ENCODE assay signal across 9 mouse cellular contexts in the genomic region with DNA sequence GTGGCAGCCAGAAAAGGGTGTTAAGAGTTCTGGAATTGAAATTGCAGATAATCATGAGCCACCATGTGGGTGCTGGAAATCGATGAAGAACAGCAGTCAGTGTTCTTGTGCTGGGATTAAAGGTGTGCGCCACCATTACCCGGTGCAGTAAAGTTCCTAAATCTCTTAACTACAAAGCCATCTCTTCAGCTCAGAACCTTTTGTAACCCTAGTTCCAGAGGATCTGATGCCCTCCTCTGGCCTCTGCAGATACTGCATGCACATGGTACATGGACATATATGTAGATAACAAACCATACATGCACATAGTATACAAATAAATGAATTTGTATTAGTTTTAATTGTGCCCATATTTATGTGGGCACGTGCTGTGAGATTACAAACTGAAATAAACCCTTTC. TPM values are rescaled to one million over a fixed set of nuclear protein-coding genes. Genes with fewer than 3 reads are reported as not detected.
A peak's percentile ranks its signal among the peaks of the same experiment; 100 is the strongest.
DNase-seq lines count a peak whose midpoint lies in the region; ATAC-seq and TF ChIP-seq lines count a peak whose summit lies in the region.
"Had no signal": no experiment of that assay in that cellular context is flagged by ENCODE, and none has a peak within 500 bp of the region (broad histone marks: within the 10 kb centered on the region; RNA-seq: fewer than 3 reads in every experiment).

No protein-coding gene starts in this region.

- intact Hi-C loops in heart, adult 2 months (cut with DNase I) = no loop called here

- TF ChIP-seq CTCF in heart, adult 2 months (IDR thresholded peaks at IDR 0.05) = peak; percentile 64

- no peak for ATAC-seq in heart, embryonic 12.5 days (ENCODE audit: insufficient number of reproducible peaks, low FRiP score)
- peak; percentile 68 for ATAC-seq in granulocyte monocyte progenitor cell, adult 5-6 weeks (replicated peaks; ENCODE audit: poor library complexity, severe bottlenecking)
- ATAC-seq in neutrophil, adult 5-6 weeks (ENCODE audit: extremely low read depth, insufficient number of reproducible peaks, low FRiP score, poor library complexity, severe bottlenecking) = peak; percentile 82
- ATAC-seq in hindbrain, embryonic 16.5 days = no peak
- no peak for ATAC-seq in frontal cortex, adult (ENCODE audit: low TSS enrichment)

- H3K4me3 ChIP-seq in heart, adult 2 months = no peak overlapping the region
- H3K4me3 ChIP-seq in heart, embryonic 12.5 days = no peak overlapping the region
- no peak overlapping the region for H3K4me3 ChIP-seq in hindbrain, embryonic 16.5 days (ENCODE audit: low read length)
- H3K4me3 ChIP-seq: myocyte had no signal

- peak in 1 of 2 experiments; percentile 29 for DNase-seq in heart, adult 2 months
- peak; percentile 33 to 61 for DNase-seq in CD8-positive naive resting alpha-beta T cell, adult 2 months (ENCODE audit: low read depth in 2 of 2, low spot score in 2 of 2)
- no peak for DNase-seq in right cerebral cortex, postnatal 10 days (ENCODE audit: low spot score in 2 of 2)

- H3K36me3 ChIP-seq in heart, adult 2 months (ENCODE audit: control insufficient read depth, insufficient read depth, low read length) = peaks cover 28% of the 10 kb centered on the region
- peaks cover 50% of the 10 kb centered on the region for H3K36me3 ChIP-seq in heart, embryonic 12.5 days
- H3K36me3 ChIP-seq in hindbrain, embryonic 16.5 days (ENCODE audit: control insufficient read depth, insufficient read depth, low read length) = peaks cover 2% of the 10 kb centered on the region; the same call in 1 of the 2 replicates

- WGBS in heart, adult 2 months = 93% methylated on average over 4 of the region's 4 CpGs
- 91% methylated on average over 4 of the region's 4 CpGs for WGBS in heart, embryonic 12.5 days
- 95% methylated on average over 4 of the region's 4 CpGs for WGBS in hindbrain, embryonic 16.5 days

- peaks cover 7% of the 10 kb centered on the region for H3K4me1 ChIP-seq in heart, adult 2 months (ENCODE audit: control insufficient read depth, insufficient read depth, low read length)
- peaks cover 5% of the 10 kb centered on the region for H3K4me1 ChIP-seq in heart, embryonic 12.5 days (replicated peaks)
- H3K4me1 ChIP-seq in hindbrain, embryonic 16.5 days (ENCODE audit: control insufficient read depth, insufficient read depth, low read depth, low read length) = peaks cover 9% of the 10 kb centered on the region

- H3K9ac ChIP-seq in heart, adult 2 months (ENCODE audit: low read depth, low read length) = no peak overlapping the region
- no peak overlapping the region for H3K9ac ChIP-seq in heart, embryonic 12.5 days
- H3K9ac ChIP-seq in hindbrain, embryonic 16.5 days (ENCODE audit: low read depth, low read length) = no peak overlapping the region

- no peaks in the 10 kb centered on the region for H3K9me3 ChIP-seq in heart, embryonic 12.5 days (replicated peaks)
- no peaks in the 10 kb centered on the region for H3K9me3 ChIP-seq in hindbrain, embryonic 16.5 days (ENCODE audit: control insufficient read depth, low read length)

- H3K27ac ChIP-seq in heart, adult 2 months = no peak overlapping the region
- H3K27ac ChIP-seq in heart, embryonic 12.5 days (ENCODE audit: poor library complexity, severe bottlenecking) = no peak overlapping the region
- H3K27ac ChIP-seq in hindbrain, embryonic 16.5 days (ENCODE audit: low read depth, low read length) = no peak overlapping the region

- H3K4me2 ChIP-seq in heart, embryonic 12.5 days = no peak overlapping the region
- no peak overlapping the region for H3K4me2 ChIP-seq in hindbrain, embryonic 16.5 days (ENCODE audit: low read length)

- H3K27me3 ChIP-seq in heart, adult 2 months (ENCODE audit: control insufficient read depth, insufficient read depth, low read length) = no peaks in the 10 kb centered on the region
- H3K27me3 ChIP-seq in heart, embryonic 12.5 days (replicated peaks) = no peaks in the 10 kb centered on the region
- no peaks in the 10 kb centered on the region for H3K27me3 ChIP-seq in hindbrain, embryonic 16.5 days (replicated peaks; ENCODE audit: control insufficient read depth, insufficient read depth, low read length)

- no peak for TF ChIP-seq EP300 in heart, adult 2 months (IDR thresholded peaks at IDR 0.05; ENCODE audit: insufficient read depth, low read depth, low read length)

- peaks cover 19% of the 10 kb centered on the region for H3K79me2 ChIP-seq in heart, adult 2 months (replicated peaks; ENCODE audit: control insufficient read depth, insufficient read depth, low read length)

- no peak for TF ChIP-seq POLR2A in heart, adult 2 months (IDR thresholded peaks at IDR 0.05; ENCODE audit: insufficient read depth, low read depth, low read length)

RNA-seq across cellular contexts. Expression of gene Crkl, which starts 8.5 kb away (rescaled TPM):
- 10 to 100 TPM; 26.2 to 27.2 TPM for total RNA-seq in heart, adult 2 months (2021)
- 31.2 and 36.5 TPM in 2 replicates for polyA plus RNA-seq in heart, adult 2 months (2012; rRNA removed)
- polyA plus RNA-seq in heart, embryonic 12.5 days (2016; fragmentation: Nextera tagmentation; extraction: Ambion mirVana) = 44.7 and 57.7 TPM in 2 replicates
- 26.0 and 30.1 TPM in 2 replicates for total RNA-seq in granulocyte monocyte progenitor cell, adult 5-6 weeks (2014; fragmentation: Nextera tagmentation)
- 19.4 and 20.9 TPM in 2 replicates for total RNA-seq in granulocyte monocyte progenitor cell, adult 5-6 weeks (2017)
- 36.1 and 39.7 TPM in 2 replicates for total RNA-seq in neutrophil, adult 5-6 weeks (2017)
- polyA plus RNA-seq in hindbrain, embryonic 16.5 days (2015; fragmentation: Nextera tagmentation; extraction: Ambion mirVana) = 74.3 and 74.6 TPM in 2 replicates

RNA-seq across cellular contexts. Expression of gene Aifm3, which starts 29.2 kb away (rescaled TPM):
- under 1 TPM in 1 of 2 experiments, not detected in 1; 0.14 TPM for total RNA-seq in heart, adult 2 months (2021)
- polyA plus RNA-seq in heart, adult 2 months (2012; rRNA removed) = 0.08 and 0.09 TPM in 2 replicates
- polyA plus RNA-seq in heart, embryonic 12.5 days (2016; fragmentation: Nextera tagmentation; extraction: Ambion mirVana) = 0.82 and 1.1 TPM in 2 replicates
- not detected in 2 replicates for total RNA-seq in granulocyte monocyte progenitor cell, adult 5-6 weeks (2014; fragmentation: Nextera tagmentation)
- total RNA-seq in granulocyte monocyte progenitor cell, adult 5-6 weeks (2017) = not detected in 2 replicates
- total RNA-seq in neutrophil, adult 5-6 weeks (2017) = 0.37 TPM in 1 of 2 replicates, not detected in the other
- 13.4 and 14.8 TPM in 2 replicates for polyA plus RNA-seq in hindbrain, embryonic 16.5 days (2015; fragmentation: Nextera tagmentation; extraction: Ambion mirVana)

RNA-seq across cellular contexts. Expression of gene Lztr1, which starts 48.2 kb away (rescaled TPM):
- total RNA-seq in heart, adult 2 months (2021) = 10 to 100 TPM; 24.3 to 28.5 TPM
- 98.0 and 104 TPM in 2 replicates for polyA plus RNA-seq in heart, adult 2 months (2012; rRNA removed)
- polyA plus RNA-seq in heart, embryonic 12.5 days (2016; fragmentation: Nextera tagmentation; extraction: Ambion mirVana) = 49.2 and 56.6 TPM in 2 replicates
- total RNA-seq in granulocyte monocyte progenitor cell, adult 5-6 weeks (2014; fragmentation: Nextera tagmentation) = 35.0 and 51.1 TPM in 2 replicates
- 47.1 and 73.7 TPM in 2 replicates for total RNA-seq in granulocyte monocyte progenitor cell, adult 5-6 weeks (2017)
- 33.9 and 42.1 TPM in 2 replicates for total RNA-seq in neutrophil, adult 5-6 weeks (2017)
- 140 and 149 TPM in 2 replicates for polyA plus RNA-seq in hindbrain, embryonic 16.5 days (2015; fragmentation: Nextera tagmentation; extraction: Ambion mirVana)

RNA-seq across cellular contexts. Expression of gene Pi4ka, which starts 54.1 kb away (rescaled TPM):
- total RNA-seq in heart, adult 2 months (2021) = 10 to 100 TPM; 56.4 to 57.1 TPM
- 49.0 and 61.2 TPM in 2 replicates for polyA plus RNA-seq in heart, adult 2 months (2012; rRNA removed)
- polyA plus RNA-seq in heart, embryonic 12.5 days (2016; fragmentation: Nextera tagmentation; extraction: Ambion mirVana) = 45.4 and 48.7 TPM in 2 replicates
- total RNA-seq in granulocyte monocyte progenitor cell, adult 5-6 weeks (2014; fragmentation: Nextera tagmentation) = 52.5 and 78.2 TPM in 2 replicates
- total RNA-seq in granulocyte monocyte progenitor cell, adult 5-6 weeks (2017) = 28.3 and 29.5 TPM in 2 replicates
- 68.1 and 93.9 TPM in 2 replicates for total RNA-seq in neutrophil, adult 5-6 weeks (2017)
- polyA plus RNA-seq in hindbrain, embryonic 16.5 days (2015; fragmentation: Nextera tagmentation; extraction: Ambion mirVana) = 58.1 and 70.6 TPM in 2 replicates

RNA-seq across cellular contexts. Expression of gene Snap29, which starts 54.5 kb away (rescaled TPM):
- 10 to 100 TPM; 15.5 to 17.0 TPM for total RNA-seq in heart, adult 2 months (2021)
- 5.0 and 8.1 TPM in 2 replicates for polyA plus RNA-seq in heart, adult 2 months (2012; rRNA removed)
- polyA plus RNA-seq in heart, embryonic 12.5 days (2016; fragmentation: Nextera tagmentation; extraction: Ambion mirVana) = 13.2 and 14.1 TPM in 2 replicates
- total RNA-seq in granulocyte monocyte progenitor cell, adult 5-6 weeks (2014; fragmentation: Nextera tagmentation) = 18.4 and 21.0 TPM in 2 replicates
- total RNA-seq in granulocyte monocyte progenitor cell, adult 5-6 weeks (2017) = 14.8 and 20.3 TPM in 2 replicates
- total RNA-seq in neutrophil, adult 5-6 weeks (2017) = 67.6 and 74.8 TPM in 2 replicates
- polyA plus RNA-seq in hindbrain, embryonic 16.5 days (2015; fragmentation: Nextera tagmentation; extraction: Ambion mirVana) = 24.2 and 24.4 TPM in 2 replicates

Comparison
In these comparisons a context has a peak if more than half of its experiments do, and no peak if none do; other contexts are left out.
1. DNase-seq: peak in CD8-positive naive resting alpha-beta T cell, adult 2 months (2 of 2); none in right cerebral cortex, postnatal 10 days (0 of 2).
2. ATAC-seq: peak in granulocyte monocyte progenitor cell, adult 5-6 weeks (single experiment) and neutrophil, adult 5-6 weeks (single experiment); none in heart, embryonic 12.5 days (single experiment), hindbrain, embryonic 16.5 days (single experiment) and frontal cortex, adult (single experiment).